Mouse (Mus musculus) megakaryocyte, embryonic 14.5 days (primary cell): Measurements from ENCODE around the gene Zfp827.

ENCODE experiments used
- FLI1 ChIP-seq: IDR thresholded peaks from 2 replicates; pipeline ENCODE4 v1.6.1; 2012; ENCODE audit warnings: low read length, inconsistent platforms, mixed read lengths
- GATA1 ChIP-seq: IDR thresholded peaks from 3 replicates; pipeline ENCODE4 v1.6.1; 2012; ENCODE audit warnings: mixed read lengths, low read length, inconsistent platforms, borderline replicate concordance

DNA sequence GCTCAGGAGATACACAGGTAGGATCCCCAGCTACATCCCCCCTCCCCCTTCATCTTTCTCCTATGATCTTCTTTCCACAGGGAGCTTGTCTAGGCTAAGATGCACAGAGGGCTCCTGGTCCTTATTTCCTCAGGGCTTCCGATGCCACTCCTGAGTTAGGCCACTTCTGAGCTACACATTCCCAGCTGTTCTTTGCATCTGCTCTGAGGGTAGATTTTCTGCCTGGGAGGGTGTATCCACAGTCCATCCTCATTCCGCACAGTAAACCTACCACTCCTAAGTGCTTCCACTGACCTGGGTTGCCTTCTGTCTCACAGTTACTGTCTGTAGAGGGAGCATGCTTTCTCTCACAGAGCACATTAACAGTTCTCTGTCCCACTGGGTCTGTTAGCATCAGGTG lies 37.7 kb downstream of the Zfp827 start:
- no peak for TF ChIP-seq GATA1
- TF ChIP-seq FLI1, result no peak
